Mouse (Mus musculus) forebrain, embryonic 11.5 days (tissue): Measurements from ENCODE around the gene Zdhhc21. TPM values are rescaled to one million over a fixed set of nuclear protein-coding genes. Genes with fewer than 3 reads are reported as not detected.

ENCODE experiments used
- ATAC-seq: fragments of 200-750 bp; cut with Nextera tagmentation; replicated peaks from 2 replicates; pipeline ENCODE4 v1.8.0; 2017; ENCODE audit warnings: moderate TSS enrichment; ENCODE audit not compliant: low FRiP score
- DNase-seq: peaks from one replicate; pipeline ENCODE4 v3.0.0-alpha.2; 2017; ENCODE audit warnings: low spot score
- H3K27ac ChIP-seq: fragments of 300-500 bp; sonication (generic); 2 replicates; pipeline ENCODE4 v1.5.1; 2014; ENCODE audit warnings: low read depth, low read length
- H3K27me3 ChIP-seq: fragments of 300-500 bp; sonication (generic); 2 replicates; pipeline ENCODE4 v1.6.1; 2014; ENCODE audit warnings: mild to moderate bottlenecking, low read length, mixed read lengths; ENCODE audit not compliant: control insufficient read depth, insufficient read depth
- H3K36me3 ChIP-seq: fragments of 300-500 bp; sonication (generic); 2 replicates; pipeline ENCODE4 v1.6.1; 2014; ENCODE audit warnings: mild to moderate bottlenecking, low read length, moderate library complexity, mixed read lengths; ENCODE audit not compliant: control insufficient read depth, insufficient read depth
- H3K4me1 ChIP-seq: fragments of 300-500 bp; sonication (generic); replicated peaks from 2 replicates; pipeline ENCODE4 v1.6.1; 2014; ENCODE audit warnings: low read length, mixed read lengths; ENCODE audit not compliant: control insufficient read depth, insufficient read depth
- H3K4me2 ChIP-seq: fragments of 300-500 bp; sonication (generic); 2 replicates; pipeline ENCODE4 v1.6.1; 2014; ENCODE audit warnings: low read depth, mild to moderate bottlenecking, low read length, moderate library complexity, mixed read lengths; ENCODE audit not compliant: severe bottlenecking
- H3K4me3 ChIP-seq: fragments of 300-500 bp; sonication (generic); 2 replicates; pipeline ENCODE4 v1.5.1; 2014; ENCODE audit warnings: low read depth, low read length
- H3K9ac ChIP-seq: fragments of 300-500 bp; sonication (generic); 2 replicates; pipeline ENCODE4 v1.6.1; 2014; ENCODE audit warnings: low read length
- H3K9me3 ChIP-seq: fragments of 300-500 bp; sonication (generic); 2 replicates; pipeline ENCODE4 v1.6.1; 2016; ENCODE audit warnings: low read length, mixed read lengths; ENCODE audit not compliant: control insufficient read depth
- WGBS: fragments of 180-500 bp; shearing (Covaris S2); extraction: QIAGEN DNeasy Blood & Tissue Kit; methylation state at CpG from one replicate; pipeline ENCODE4 v1.1.7; 2014; 5-methylcytosine and 5-hydroxymethylcytosine counted together
- polyA plus RNA-seq: library from polyadenylated mRNA; unstranded; fragments of >200 nt; fragmentation: Nextera tagmentation; extraction: Ambion mirVana; gene quantifications from 2 replicates; pipeline ENCODE4 v1.2.1, GENCODE M21; 2014

Zdhhc21 gene
- polyA plus RNA-seq, 1 experiment from 2014 or later = 14.2 TPM

DNA sequence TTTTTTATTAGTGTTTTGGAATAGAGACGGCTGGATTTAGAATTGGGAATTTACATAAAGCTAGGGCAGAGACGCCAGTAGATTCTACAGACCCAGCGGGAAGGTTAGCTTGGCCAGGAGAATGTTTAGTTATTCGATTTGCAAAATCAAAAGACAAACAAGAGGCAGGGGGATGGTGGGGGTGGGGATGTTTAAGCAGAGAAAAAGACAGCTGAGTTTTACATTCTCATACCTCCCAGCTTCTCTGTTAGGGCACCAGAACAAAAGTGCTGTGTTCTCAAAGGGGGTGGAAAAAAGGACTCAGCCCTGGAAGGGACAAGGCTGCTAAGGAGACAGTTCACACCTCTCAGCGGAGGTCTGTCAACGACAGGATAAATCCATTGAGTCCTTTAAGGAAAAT, 12.4 kb upstream of the Zdhhc21 start:
- no peak overlapping the region for H3K27ac ChIP-seq
- H3K4me3 ChIP-seq = no peak overlapping the region
- no peaks in the 10 kb centered on the region for H3K4me1 ChIP-seq
- 45% methylated on average over 6 of the region's 6 CpGs for WGBS
- no peaks in the 10 kb centered on the region for H3K36me3 ChIP-seq
- H3K9me3 ChIP-seq = no peaks in the 10 kb centered on the region
- H3K9ac ChIP-seq = no peak overlapping the region
- DNase-seq = no peak
- no peak overlapping the region for H3K4me2 ChIP-seq
- ATAC-seq = no peak
- no peaks in the 10 kb centered on the region for H3K27me3 ChIP-seq

DNA sequence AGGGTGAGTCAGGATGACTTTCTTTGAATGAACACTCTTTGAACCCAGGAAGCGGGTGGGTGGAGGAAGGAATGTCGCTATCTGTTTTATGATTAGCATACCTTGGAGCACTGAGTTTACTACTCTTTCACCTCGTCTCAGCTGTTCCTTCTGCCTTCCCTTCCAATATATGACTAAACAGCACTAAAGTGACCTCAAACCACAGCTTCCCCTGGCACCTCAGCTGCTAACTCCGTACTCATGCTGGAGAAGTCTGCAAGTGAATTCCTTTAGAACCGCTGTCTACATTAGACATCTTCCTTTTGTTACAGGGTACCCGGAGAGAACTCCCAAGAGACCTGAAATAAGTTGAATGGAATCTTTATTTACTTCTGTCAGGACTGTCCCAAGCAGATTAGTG, 11.2 kb upstream of the Zdhhc21 start:
- no peak overlapping the region for H3K9ac ChIP-seq
- 91% methylated on average over 6 of the region's 6 CpGs for whole genome bisulfite sequencing
- no peaks in the 10 kb centered on the region for H3K4me1 ChIP-seq
- H3K27ac ChIP-seq = no peak overlapping the region
- no peaks in the 10 kb centered on the region for H3K27me3 ChIP-seq
- ATAC-seq (no peak), DNase-seq (no peak)
- no peaks in the 10 kb centered on the region for H3K36me3 ChIP-seq
- H3K4me2 ChIP-seq = no peak overlapping the region
- H3K4me3 ChIP-seq = no peak overlapping the region
- H3K9me3 ChIP-seq = no peaks in the 10 kb centered on the region

DNA sequence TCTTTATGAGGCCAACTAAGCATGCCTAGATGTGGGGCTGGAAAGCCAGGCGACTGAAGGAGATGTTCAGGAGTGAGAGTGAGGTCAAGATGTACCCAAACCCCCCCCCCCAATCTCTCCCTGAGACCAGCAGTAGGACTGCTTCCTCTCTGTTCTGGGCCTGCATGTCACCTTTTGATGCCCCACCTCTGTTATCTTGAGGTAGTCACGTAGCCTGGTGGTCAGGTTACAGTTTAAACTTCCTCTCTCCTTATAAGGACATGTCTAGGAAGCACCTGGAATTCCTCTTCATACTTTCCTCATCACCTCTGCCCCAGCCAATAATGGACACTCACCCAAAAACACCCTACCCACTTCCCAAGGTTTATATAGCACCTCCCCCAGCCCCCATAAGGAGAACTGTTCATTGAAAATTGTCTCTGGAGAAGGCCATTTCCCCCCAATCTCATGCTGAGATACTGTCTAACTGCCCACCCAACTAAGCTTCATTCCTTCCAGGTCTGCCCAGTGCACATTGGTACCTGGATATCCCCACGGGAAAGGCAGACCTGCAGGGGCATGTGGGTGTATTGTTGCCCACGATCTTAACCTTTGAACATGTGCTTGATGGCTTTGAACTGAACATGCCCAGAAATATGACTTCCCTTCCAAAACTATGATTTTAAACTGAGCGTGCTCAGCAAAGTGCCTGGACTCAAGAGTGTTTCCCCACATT, 8.1 kb upstream of the Zdhhc21 start:
- no peaks in the 10 kb centered on the region for H3K27me3 ChIP-seq
- H3K4me1 ChIP-seq = no peaks in the 10 kb centered on the region
- no peak overlapping the region for H3K4me3 ChIP-seq
- ATAC-seq (no peak), DNase-seq (no peak)
- WGBS = 86% methylated on average over 5 of the region's 5 CpGs
- no peaks in the 10 kb centered on the region for H3K9me3 ChIP-seq
- H3K4me2 ChIP-seq = no peak overlapping the region
- no peak overlapping the region for H3K9ac ChIP-seq
- no peak overlapping the region for H3K27ac ChIP-seq
- H3K36me3 ChIP-seq = no peaks in the 10 kb centered on the region

DNA sequence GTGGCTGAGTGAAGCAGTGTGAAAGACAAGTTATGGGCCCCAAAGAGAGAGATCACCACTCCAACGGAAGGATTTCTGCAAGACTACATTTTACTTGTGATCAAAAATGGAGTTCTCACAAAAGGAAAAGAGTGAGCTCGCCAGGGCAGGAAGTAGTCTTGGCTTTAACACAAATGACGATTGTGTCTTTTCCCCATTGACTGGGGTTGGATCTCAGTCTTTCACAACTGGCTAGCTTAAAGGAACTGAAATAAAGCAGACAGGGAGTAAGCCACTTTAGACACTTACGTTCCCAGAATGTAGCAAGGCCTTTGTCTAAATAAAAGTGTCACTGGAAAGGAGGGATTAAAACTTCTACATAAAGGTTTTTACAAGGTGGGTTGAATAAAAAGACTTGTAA, 7.4 kb upstream of the Zdhhc21 start:
- H3K9ac ChIP-seq = no peak overlapping the region
- WGBS = 30% methylated on average over 4 of the region's 4 CpGs
- no peaks in the 10 kb centered on the region for H3K4me1 ChIP-seq
- ATAC-seq = no peak
- H3K27me3 ChIP-seq = no peaks in the 10 kb centered on the region
- no peaks in the 10 kb centered on the region for H3K9me3 ChIP-seq
- no peak overlapping the region for H3K27ac ChIP-seq
- no peak overlapping the region for H3K4me3 ChIP-seq
- no peaks in the 10 kb centered on the region for H3K36me3 ChIP-seq
- H3K4me2 ChIP-seq = no peak overlapping the region
- no peak for DNase-seq

DNA sequence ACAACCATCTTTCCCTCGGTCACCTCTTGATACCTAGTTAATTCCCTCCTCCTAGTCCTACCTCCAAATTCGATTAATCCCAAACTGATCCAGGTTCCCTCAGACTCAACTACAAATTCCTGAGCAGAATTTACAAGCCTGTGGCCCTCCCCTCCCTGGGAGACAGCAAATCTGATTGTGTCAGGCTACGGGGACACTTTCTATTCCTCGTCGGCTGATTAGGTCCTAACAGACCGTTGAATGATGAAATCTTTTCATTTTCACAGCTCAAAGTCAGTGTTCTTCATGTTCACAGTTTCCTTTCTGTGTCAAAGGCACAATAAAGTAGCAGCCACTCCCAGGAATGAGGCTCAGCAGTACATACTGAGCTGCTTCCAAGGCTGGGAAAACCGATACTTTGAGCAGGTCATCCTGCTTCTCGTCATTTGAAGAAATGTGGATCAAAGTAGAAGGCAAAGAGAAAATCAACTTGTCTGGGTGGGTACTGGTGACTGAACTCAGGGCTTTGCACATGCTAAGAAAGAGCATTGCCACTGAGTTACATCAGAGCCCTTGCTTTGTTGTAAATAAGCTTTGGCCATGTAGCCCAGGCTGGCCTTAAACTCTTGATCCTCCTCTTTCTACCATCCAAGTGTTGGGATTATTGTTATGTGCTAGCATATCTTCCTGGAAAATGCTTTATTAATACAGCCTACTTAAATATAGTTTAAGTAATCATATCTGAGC, 5.4 kb upstream of the Zdhhc21 start:
- DNase-seq = no peak
- H3K4me1 ChIP-seq = no peaks in the 10 kb centered on the region

DNA sequence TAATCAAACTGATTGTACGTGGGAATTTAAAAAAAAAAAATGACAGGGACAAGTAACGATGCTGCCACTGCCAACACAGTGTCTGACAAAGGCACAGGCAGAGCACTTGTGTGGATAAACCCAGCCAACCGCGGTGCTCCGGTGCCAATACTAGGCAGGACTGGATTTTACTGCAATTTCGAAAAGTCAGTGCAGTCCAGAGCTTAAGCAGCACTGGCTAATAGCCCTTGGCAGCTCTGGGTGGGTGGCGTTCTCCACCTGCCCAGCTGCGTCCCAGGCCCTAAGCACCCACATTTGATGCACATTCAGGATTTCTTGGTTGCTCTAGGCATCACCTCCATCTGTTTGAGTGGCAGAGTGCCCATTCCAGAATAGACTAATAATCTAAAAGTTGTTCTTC, 3.6 kb upstream of the Zdhhc21 start:
- ATAC-seq (no peak), DNase-seq (no peak)
- H3K36me3 ChIP-seq = no peaks in the 10 kb centered on the region
- no peak overlapping the region for H3K4me3 ChIP-seq
- H3K4me2 ChIP-seq = no peak overlapping the region
- no peaks in the 10 kb centered on the region for H3K9me3 ChIP-seq
- H3K9ac ChIP-seq = no peak overlapping the region
- no peaks in the 10 kb centered on the region for H3K27me3 ChIP-seq
- H3K4me1 ChIP-seq = peaks cover 5% of the 10 kb centered on the region; the same call in 1 of the 2 replicates
- H3K27ac ChIP-seq = no peak overlapping the region
- WGBS = 86% methylated on average over 8 of the region's 8 CpGs

More for the DNA sequence above, 5.4 kb upstream of the Zdhhc21 start:
- Histone ChIP-seq H3K4me2 (no peak overlapping the region), H3K27ac (no peak overlapping the region), H3K36me3 (no peaks in the 10 kb centered on the region), H3K27me3 (no peaks in the 10 kb centered on the region), H3K4me3 (no peak overlapping the region), H3K9me3 (no peaks in the 10 kb centered on the region), H3K9ac (no peak overlapping the region)
- no peak for ATAC-seq
- WGBS = 81% methylated on average over 8 of the region's 8 CpGs

DNA sequence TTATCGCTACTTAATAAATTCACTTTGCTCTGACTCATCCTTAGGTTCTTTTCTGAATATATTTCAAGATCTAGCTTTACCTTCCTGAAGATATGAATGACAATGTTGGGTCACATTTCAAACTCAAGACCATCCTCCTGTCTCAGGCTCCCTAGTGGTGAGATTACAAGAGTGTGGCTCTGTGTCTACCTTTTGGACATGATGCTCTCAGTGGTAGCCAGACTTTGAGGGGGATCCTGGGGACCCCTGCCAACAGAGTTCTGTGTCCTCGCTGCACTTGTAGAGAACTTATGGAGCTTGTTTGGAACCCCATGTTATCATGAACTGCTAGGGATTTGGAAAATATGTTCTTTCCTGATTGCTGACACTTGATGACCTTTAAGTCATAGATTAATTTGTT, 1.7 kb upstream of the Zdhhc21 start:
- 91% methylated on average over 2 of the region's 2 CpGs for WGBS
- Histone ChIP-seq H3K4me3 (no peak overlapping the region), H3K27me3 (no peaks in the 10 kb centered on the region), H3K9ac (no peak overlapping the region), H3K4me2 (no peak overlapping the region), H3K9me3 (no peaks in the 10 kb centered on the region), H3K36me3 (no peaks in the 10 kb centered on the region), H3K4me1 (peaks cover 5% of the 10 kb centered on the region; the same call in 1 of the 2 replicates), H3K27ac (no peak overlapping the region)
- ATAC-seq (no peak), DNase-seq (no peak)

DNA sequence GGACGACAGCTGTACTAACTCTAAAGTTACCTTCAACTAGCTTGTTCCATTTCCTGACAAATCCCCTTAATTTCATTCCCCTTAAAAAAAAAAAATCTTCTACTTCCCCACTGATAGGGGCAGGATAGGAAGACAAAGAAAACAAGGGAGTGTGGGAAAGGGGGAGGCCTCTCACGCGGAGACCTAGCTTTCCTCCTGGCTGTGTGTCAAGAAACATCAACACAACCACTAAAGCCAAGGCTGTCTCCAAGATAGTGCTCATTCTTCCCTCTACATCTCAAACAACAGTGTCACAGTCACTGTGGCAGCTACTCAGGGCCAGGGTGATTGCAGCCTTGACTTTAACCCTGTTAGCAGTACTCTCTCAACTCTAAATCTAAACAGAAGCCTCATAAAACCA, 808 bp upstream of the Zdhhc21 start:
- Histone ChIP-seq H3K4me1 (peaks cover 5% of the 10 kb centered on the region; the same call in 1 of the 2 replicates), H3K9ac (no peak overlapping the region), H3K27me3 (no peaks in the 10 kb centered on the region), H3K4me3 (no peak overlapping the region), H3K36me3 (no peaks in the 10 kb centered on the region), H3K27ac (no peak overlapping the region), H3K9me3 (no peaks in the 10 kb centered on the region), H3K4me2 (no peak overlapping the region)
- 51% methylated on average over 3 of the region's 3 CpGs for WGBS
- DNase-seq (no peak), ATAC-seq (no peak)
